Mouse (Mus musculus) ES-Bruce4 (cell line): ENCODE results near the gene Ston1.

ENCODE experiments used
- CTCF ChIP-seq: IDR thresholded peaks from one replicate; pipeline ENCODE4 v1.8.1; 2011; ENCODE audit warnings: low read depth, low read length
- EP300 ChIP-seq: IDR thresholded peaks from 2 replicates; pipeline ENCODE4 v1.6.1; 2011; ENCODE audit warnings: low read depth, low read length; ENCODE audit not compliant: insufficient read depth
- POLR2A ChIP-seq: IDR thresholded peaks from one replicate; pipeline ENCODE4 v1.8.1; 2011; ENCODE audit warnings: low read length; ENCODE audit not compliant: insufficient read depth

GRCm38 (mm10) chr17:88615492-88616155 lies 18.1 kb downstream of the Ston1 start:
- TF ChIP-seq CTCF (no peak), EP300 (no peak), POLR2A (no peak)
